Mouse (Mus musculus) bone marrow macrophage, adult 2 months (primary cell): ENCODE data around the gene Zfyve28.

ENCODE experiments used
- CTCF ChIP-seq: IDR thresholded peaks from 2 replicates; pipeline ENCODE4 v1.5.1; 2012; ENCODE audit warnings: low read depth, mild to moderate bottlenecking, low read length, moderate library complexity
- POLR2A ChIP-seq: IDR thresholded peaks from 2 replicates; pipeline ENCODE4 v1.6.1; 2012; ENCODE audit warnings: mild to moderate bottlenecking, low read depth, low read length, borderline replicate concordance

GRCm38 (mm10) chr5:34224515-34224914 is 63.7 kb downstream of the Zfyve28 start:
- TF ChIP-seq CTCF (no peak), POLR2A (no peak)
